Mouse (Mus musculus) megakaryocyte, embryonic 14.5 days (primary cell): ENCODE results near the gene Zfp276.

Experiments
- FLI1 ChIP-seq: IDR thresholded peaks from 2 replicates; pipeline ENCODE4 v1.6.1; 2012; ENCODE audit warnings: low read length, inconsistent platforms, mixed read lengths
- GATA1 ChIP-seq: IDR thresholded peaks from 3 replicates; pipeline ENCODE4 v1.6.1; 2012; ENCODE audit warnings: mixed read lengths, low read length, inconsistent platforms, borderline replicate concordance

DNA sequence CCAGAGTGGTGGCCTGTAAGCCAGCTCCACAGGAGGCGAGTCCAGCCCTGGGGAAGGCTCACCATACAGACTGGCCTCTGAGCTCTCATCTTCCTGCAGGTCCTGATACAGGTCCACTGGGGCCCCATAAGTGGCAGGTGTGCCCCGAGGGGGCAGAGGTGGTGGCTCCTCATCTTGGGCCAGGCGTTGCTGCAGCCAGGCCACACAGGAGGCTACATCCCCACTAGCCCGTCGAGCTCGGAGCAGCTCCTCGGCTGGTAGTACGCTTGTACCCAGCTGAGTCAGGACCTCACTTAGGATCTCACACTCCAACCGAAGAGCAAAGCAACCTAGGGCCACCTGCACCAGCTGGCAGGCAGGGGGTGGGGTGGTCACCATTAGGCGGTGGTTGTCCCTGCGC, 20.2 kb upstream of the Zfp276 start:
- TF ChIP-seq FLI1 (no peak), GATA1 (no peak)
